In genomic region chr6:101482635-101483465, GRCm38 (mm10) we compare ENCODE assay signal across 9 mouse cellular contexts.
A peak's percentile ranks its signal among the peaks of the same experiment; 100 is the strongest.
DNase-seq lines count a peak whose midpoint lies in the region; ATAC-seq and TF ChIP-seq lines count a peak whose summit lies in the region.
"Had no signal": no experiment of that assay in that cellular context is flagged by ENCODE, and none has a peak within 500 bp of the region (broad histone marks: within the 10 kb centered on the region; RNA-seq: fewer than 3 reads in every experiment).

No protein-coding gene starts in this region.

- H3K36me3 ChIP-seq in forebrain, embryonic 14.5 days (ENCODE audit: control insufficient read depth, insufficient read depth, low read length) = no peaks in the 10 kb centered on the region
- no peaks in the 10 kb centered on the region for H3K36me3 ChIP-seq in forebrain, embryonic 12.5 days (replicated peaks)
- no peaks in the 10 kb centered on the region for H3K36me3 ChIP-seq in embryonic facial prominence, embryonic 13.5 days
- no peaks in the 10 kb centered on the region for H3K36me3 ChIP-seq in heart, postnatal 0 days (replicated peaks; ENCODE audit: control insufficient read depth, insufficient read depth, low read length)
- no peaks in the 10 kb centered on the region for H3K36me3 ChIP-seq in stomach, embryonic 14.5 days (ENCODE audit: control insufficient read depth, insufficient read depth, low read length)
- H3K36me3 ChIP-seq: midbrain, embryonic 12.5 days had no signal

- no peak overlapping the region for H3K9ac ChIP-seq in forebrain, embryonic 14.5 days (ENCODE audit: low read length)
- H3K9ac ChIP-seq in forebrain, embryonic 12.5 days = no peak overlapping the region
- no peak overlapping the region for H3K9ac ChIP-seq in embryonic facial prominence, embryonic 13.5 days
- H3K9ac ChIP-seq in heart, postnatal 0 days (replicated peaks; ENCODE audit: low read depth, low read length) = no peak overlapping the region
- H3K9ac ChIP-seq in stomach, embryonic 14.5 days (replicated peaks; ENCODE audit: low read depth, low read length) = no peak overlapping the region
- H3K9ac ChIP-seq: midbrain, embryonic 12.5 days had no signal

- no peak overlapping the region for H3K4me3 ChIP-seq in forebrain, embryonic 14.5 days (ENCODE audit: low read depth, low read length)
- no peak overlapping the region for H3K4me3 ChIP-seq in forebrain, embryonic 12.5 days (replicated peaks)
- no peak overlapping the region for H3K4me3 ChIP-seq in embryonic facial prominence, embryonic 13.5 days
- H3K4me3 ChIP-seq in heart, postnatal 0 days (ENCODE audit: low read depth, low read length) = no peak overlapping the region
- no peak overlapping the region for H3K4me3 ChIP-seq in stomach, embryonic 14.5 days (ENCODE audit: low read depth, low read length)
- H3K4me3 ChIP-seq: midbrain, embryonic 12.5 days had no signal

- no peaks in the 10 kb centered on the region for H3K9me3 ChIP-seq in forebrain, embryonic 14.5 days (replicated peaks; ENCODE audit: control insufficient read depth, low read length)
- no peaks in the 10 kb centered on the region for H3K9me3 ChIP-seq in forebrain, embryonic 12.5 days
- no peaks in the 10 kb centered on the region for H3K9me3 ChIP-seq in embryonic facial prominence, embryonic 13.5 days
- no peaks in the 10 kb centered on the region for H3K9me3 ChIP-seq in heart, postnatal 0 days (replicated peaks; ENCODE audit: control insufficient read depth, low read length)
- H3K9me3 ChIP-seq in stomach, embryonic 14.5 days (ENCODE audit: control insufficient read depth, low read depth, low read length) = no peaks in the 10 kb centered on the region
- H3K9me3 ChIP-seq: midbrain, embryonic 12.5 days had no signal

- H3K4me2 ChIP-seq in forebrain, embryonic 14.5 days (ENCODE audit: low read length) = no peak overlapping the region
- no peak overlapping the region for H3K4me2 ChIP-seq in forebrain, embryonic 12.5 days
- H3K4me2 ChIP-seq in embryonic facial prominence, embryonic 13.5 days = peak overlapping the region; percentile 24
- H3K4me2 ChIP-seq in heart, postnatal 0 days (ENCODE audit: low read depth, low read length) = no peak overlapping the region
- no peak overlapping the region for H3K4me2 ChIP-seq in stomach, embryonic 14.5 days (replicated peaks; ENCODE audit: low read depth, low read length)
- H3K4me2 ChIP-seq: midbrain, embryonic 12.5 days had no signal

- H3K4me1 ChIP-seq in forebrain, embryonic 14.5 days (ENCODE audit: control insufficient read depth, insufficient read depth, low read length) = no peaks in the 10 kb centered on the region
- no peaks in the 10 kb centered on the region for H3K4me1 ChIP-seq in forebrain, embryonic 12.5 days
- peaks cover 35% of the 10 kb centered on the region for H3K4me1 ChIP-seq in embryonic facial prominence, embryonic 13.5 days
- no peaks in the 10 kb centered on the region for H3K4me1 ChIP-seq in heart, postnatal 0 days (ENCODE audit: control insufficient read depth, insufficient read depth)
- H3K4me1 ChIP-seq in stomach, embryonic 14.5 days (ENCODE audit: control insufficient read depth, insufficient read depth, low read length) = peaks cover 4% of the 10 kb centered on the region; the same call in 1 of the 2 replicates
- H3K4me1 ChIP-seq: midbrain, embryonic 12.5 days had no signal

- H3K27me3 ChIP-seq in forebrain, embryonic 14.5 days (replicated peaks; ENCODE audit: control insufficient read depth, insufficient read depth, low read length) = no peaks in the 10 kb centered on the region
- no peaks in the 10 kb centered on the region for H3K27me3 ChIP-seq in forebrain, embryonic 12.5 days
- H3K27me3 ChIP-seq in embryonic facial prominence, embryonic 13.5 days = no peaks in the 10 kb centered on the region
- no peaks in the 10 kb centered on the region for H3K27me3 ChIP-seq in heart, postnatal 0 days (ENCODE audit: control insufficient read depth, insufficient read depth, low read length)
- H3K27me3 ChIP-seq in stomach, embryonic 14.5 days (ENCODE audit: control insufficient read depth, insufficient read depth, low read length) = no peaks in the 10 kb centered on the region

- DNase-seq in forebrain, embryonic 14.5 days (ENCODE audit: low spot score) = peak; percentile 34
- peak; percentile 45 for DNase-seq in adipocyte (ENCODE audit: low spot score)
- peak; percentile 26 for DNase-seq in heart, postnatal 0 days (ENCODE audit: low spot score)
- peak; percentile 64 for DNase-seq in left cerebral cortex, postnatal 4 days
- no peak for DNase-seq in natural killer cell, adult 2 months (ENCODE audit: low spot score in 2 of 2)

- intact Hi-C loops in left cerebral cortex, postnatal 4 days (cut with DNase I) = no loop called here

- no peak overlapping the region for H3K27ac ChIP-seq in forebrain, embryonic 14.5 days (ENCODE audit: low read depth, low read length)
- no peak overlapping the region for H3K27ac ChIP-seq in forebrain, embryonic 12.5 days
- H3K27ac ChIP-seq in embryonic facial prominence, embryonic 13.5 days = peak overlapping the region; percentile 82
- no peak overlapping the region; the same call in 1 of the 2 replicates for H3K27ac ChIP-seq in heart, postnatal 0 days (ENCODE audit: low read depth)
- peak overlapping the region; percentile 64; the same call in 1 of the 2 replicates for H3K27ac ChIP-seq in stomach, embryonic 14.5 days (ENCODE audit: low read length)
- H3K27ac ChIP-seq: midbrain, embryonic 12.5 days had no signal

- TF ChIP-seq EP300 in heart, postnatal 0 days (IDR thresholded peaks at IDR 0.05; ENCODE audit: low read depth) = no peak

- WGBS in forebrain, embryonic 14.5 days = 54% methylated on average over 9 of the region's 9 CpGs
- WGBS in forebrain, embryonic 12.5 days = 60% methylated on average over 9 of the region's 9 CpGs
- 20% methylated on average over 9 of the region's 9 CpGs for WGBS in embryonic facial prominence, embryonic 13.5 days
- WGBS in heart, postnatal 0 days = 32% methylated on average over 9 of the region's 9 CpGs
- 30% methylated on average over 9 of the region's 9 CpGs for WGBS in stomach, embryonic 14.5 days

- TF ChIP-seq CTCF in heart, postnatal 0 days (IDR thresholded peaks at IDR 0.05; ENCODE audit: low read depth) = no peak

- no peak for ATAC-seq in forebrain, embryonic 14.5 days
- no peak for ATAC-seq in forebrain, embryonic 12.5 days (ENCODE audit: low FRiP score)
- peak; percentile 79 for ATAC-seq in embryonic facial prominence, embryonic 13.5 days (ENCODE audit: insufficient number of reproducible peaks, insufficient read depth, low FRiP score, low TSS enrichment, low read depth)
- no peak; the same call in 1 of the 2 replicates for ATAC-seq in heart, postnatal 0 days (ENCODE audit: insufficient read depth, low read depth)
- no peak for ATAC-seq in stomach, embryonic 14.5 days (ENCODE audit: insufficient number of reproducible peaks, insufficient read depth, low FRiP score, low read depth)

Comparison
In these comparisons a context has a peak if more than half of its experiments do, and no peak if none do; other contexts are left out.
1. DNase-seq: peak in forebrain, embryonic 14.5 days (single experiment), adipocyte (single experiment), heart, postnatal 0 days (single experiment) and left cerebral cortex, postnatal 4 days (single experiment); none in natural killer cell, adult 2 months (0 of 2).
2. H3K27ac ChIP-seq: peak in embryonic facial prominence, embryonic 13.5 days (single experiment) and stomach, embryonic 14.5 days (single experiment); none in forebrain, embryonic 14.5 days (single experiment), forebrain, embryonic 12.5 days (single experiment) and heart, postnatal 0 days (single experiment).